Mouse (Mus musculus) liver, postnatal 0 days (tissue): ENCODE measurements around the gene Tnfaip8l1.

Experiments
- CTCF ChIP-seq: sonication (generic); IDR thresholded peaks from 2 replicates; pipeline ENCODE4 v1.5.1; 2016; ENCODE audit warnings: antibody characterized with exemption, low read depth
- EP300 ChIP-seq: IDR thresholded peaks from 2 replicates; pipeline ENCODE4 v1.6.1; 2016; ENCODE audit warnings: antibody characterized with exemption, low read depth, mild to moderate bottlenecking

DNA sequence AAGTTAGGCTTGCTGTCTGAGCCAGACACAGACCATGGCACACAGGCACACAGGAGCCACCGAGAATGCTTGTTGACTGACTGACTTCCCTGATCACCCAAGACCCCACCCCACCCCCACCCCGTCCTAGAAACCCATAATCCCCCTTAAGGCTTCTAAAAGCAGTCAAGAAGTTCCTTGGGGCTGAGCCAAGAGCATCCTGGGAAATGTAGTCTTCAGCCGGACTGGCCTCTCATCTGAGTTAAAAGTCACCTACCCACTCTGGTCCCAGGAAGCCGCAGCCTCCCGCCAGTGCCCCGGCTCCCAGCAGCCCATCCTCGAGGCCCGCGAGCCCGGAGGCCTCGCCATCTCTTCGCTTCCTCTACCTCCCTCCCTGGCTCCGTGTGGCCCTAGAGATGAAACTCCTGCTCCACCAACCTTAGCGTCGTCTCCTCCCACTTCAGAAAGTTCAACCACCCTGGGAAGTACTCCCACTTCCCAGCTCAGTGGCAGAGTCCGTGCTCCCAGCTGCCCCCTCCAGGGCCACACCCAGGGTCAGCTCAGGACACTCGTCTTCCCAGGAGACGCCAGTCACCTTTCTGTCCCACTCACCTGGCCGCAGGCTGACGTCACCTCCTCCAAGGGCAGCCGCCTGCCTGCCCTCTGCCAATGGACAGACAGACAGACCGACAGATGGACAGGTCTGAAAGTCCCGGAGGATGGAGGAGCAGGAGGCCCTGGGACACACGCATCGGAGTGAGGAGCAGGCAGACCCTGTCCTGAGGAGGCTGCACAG is 24.3 kb upstream of the Tnfaip8l1 start:
- TF ChIP-seq CTCF, result no peak
- no peak for TF ChIP-seq EP300
